Mouse (Mus musculus) hindbrain, embryonic 10.5 days (tissue): Measurements from ENCODE around the gene Tat. TPM values are rescaled to one million over a fixed set of nuclear protein-coding genes. Genes with fewer than 3 reads are reported as not detected.

Experiments used
- DNase-seq: peaks from one replicate; pipeline ENCODE4 v3.0.0-alpha.2; 2017; ENCODE audit warnings: low spot score
- H3K27ac ChIP-seq: fragments of 300-500 bp; sonication (generic); 2 replicates; pipeline ENCODE4 v1.5.1; 2016; ENCODE audit warnings: mild to moderate bottlenecking, moderate library complexity
- H3K27me3 ChIP-seq: fragments of 300-500 bp; sonication (generic); 2 replicates; pipeline ENCODE4 v1.6.1; 2016; ENCODE audit warnings: mild to moderate bottlenecking; ENCODE audit not compliant: poor library complexity, insufficient read depth, severe bottlenecking
- H3K36me3 ChIP-seq: fragments of 300-500 bp; sonication (generic); 2 replicates; pipeline ENCODE4 v1.6.1; 2016; ENCODE audit warnings: mild to moderate bottlenecking, moderate library complexity
- H3K4me1 ChIP-seq: fragments of 300-500 bp; sonication (generic); replicated peaks from 2 replicates; pipeline ENCODE4 v1.6.1; 2016; ENCODE audit warnings: mild to moderate bottlenecking
- H3K4me3 ChIP-seq: fragments of 300-500 bp; sonication (generic); 2 replicates; pipeline ENCODE4 v1.5.1; 2016; ENCODE audit warnings: mild to moderate bottlenecking, moderate library complexity
- H3K9me3 ChIP-seq: fragments of 300-500 bp; sonication (generic); 2 replicates; pipeline ENCODE4 v1.6.1; 2016; ENCODE audit warnings: mild to moderate bottlenecking, moderate library complexity
- WGBS: fragments of 180-500 bp; shearing (Covaris S2); methylation state at CpG from one replicate; pipeline ENCODE4 v1.1.7; 2016; 5-methylcytosine and 5-hydroxymethylcytosine counted together
- polyA plus RNA-seq: library from polyadenylated mRNA; unstranded; fragments of >200 nt; fragmentation: Nextera tagmentation; extraction: Ambion mirVana; gene quantifications from 2 replicates; pipeline ENCODE4 v1.2.1, GENCODE M21; 2016

Tat gene
- polyA plus RNA-seq, result not detected in 2 replicates

- 84% methylated on average over 8 of the region's 8 CpGs for WGBS
- Histone ChIP-seq H3K4me1 (no peaks in the 10 kb centered on the region), H3K27ac (no peak within 1 kb of the TSS), H3K36me3 (no peaks in the 10 kb centered on the region), H3K27me3 (no peaks in the 10 kb centered on the region), H3K4me3 (no peak within 1 kb of the TSS), H3K9me3 (no peaks in the 10 kb centered on the region)
- no peak for DNase-seq
Observed at GRCm38 (mm10) chr8:109990224-109990623, at the start of gene Tat. Tat (plus strand) TSS chr8:109990437.

GRCm38 (mm10) chr8:109941606-109942360 lies 48.5 kb upstream of the Tat start:
- Histone ChIP-seq H3K27ac (no peak overlapping the region), H3K4me1 (0 out of 2 replicates have a peak, but pooled peaks cover 7% of the 10 kb centered on the region), H3K4me3 (no peak overlapping the region), H3K27me3 (0 out of 2 replicates have a peak, but pooled peaks cover under 1% of the 10 kb centered on the region), H3K36me3 (peaks cover 64% of the 10 kb centered on the region), H3K9me3 (no peaks in the 10 kb centered on the region)
- DNase-seq, result no peak
- WGBS, result 92% methylated on average over 2 of the region's 2 CpGs

- Histone ChIP-seq H3K36me3 (peaks cover 38% of the 10 kb centered on the region), H3K9me3 (no peaks in the 10 kb centered on the region), H3K4me1 (peaks cover 22% of the 10 kb centered on the region), H3K27me3 (peaks cover 30% of the 10 kb centered on the region), H3K27ac (no peak overlapping the region), H3K4me3 (no peak overlapping the region)
- no peak for DNase-seq
- WGBS, result 64% methylated on average over 9 of the region's 9 CpGs
Observed at GRCm38 (mm10) chr8:109945153-109945632, 45.0 kb upstream of the Tat start.

- peaks cover 33% of the 10 kb centered on the region for H3K36me3 ChIP-seq
- peaks cover 35% of the 10 kb centered on the region for H3K27me3 ChIP-seq
- DNase-seq, result no peak
- WGBS, result 86% methylated on average over 7 of the region's 7 CpGs
- no peak overlapping the region for H3K27ac ChIP-seq
- H3K9me3 ChIP-seq, result no peaks in the 10 kb centered on the region
- H3K4me1 ChIP-seq, result peaks cover 23% of the 10 kb centered on the region
- no peak overlapping the region for H3K4me3 ChIP-seq
Observed at GRCm38 (mm10) chr8:109945694-109946093, 44.5 kb upstream of the Tat start.

GRCm38 (mm10) chr8:109946272-109946671 lies 44.0 kb upstream of the Tat start:
- no peak overlapping the region for H3K4me3 ChIP-seq
- WGBS, result 88% methylated on average over 7 of the region's 7 CpGs
- no peak for DNase-seq
- H3K27me3 ChIP-seq, result peaks cover 36% of the 10 kb centered on the region
- no peaks in the 10 kb centered on the region for H3K9me3 ChIP-seq
- H3K4me1 ChIP-seq, result peaks cover 29% of the 10 kb centered on the region
- peaks cover 27% of the 10 kb centered on the region for H3K36me3 ChIP-seq
- no peak overlapping the region for H3K27ac ChIP-seq

- Histone ChIP-seq H3K4me3 (peak overlapping the region; percentile 50), H3K27me3 (peaks cover 36% of the 10 kb centered on the region), H3K36me3 (peaks cover 17% of the 10 kb centered on the region), H3K4me1 (peaks cover 41% of the 10 kb centered on the region), H3K9me3 (no peaks in the 10 kb centered on the region), H3K27ac (peak overlapping the region; percentile 75)
- 2% methylated on average over 26 of the region's 26 CpGs for WGBS
- peak; percentile 58 for DNase-seq
Observed at GRCm38 (mm10) chr8:109947447-109948284, 42.6 kb upstream of the Tat start.

- Histone ChIP-seq H3K27me3 (peaks cover 40% of the 10 kb centered on the region), H3K4me3 (peak overlapping the region; percentile 50), H3K9me3 (no peaks in the 10 kb centered on the region), H3K36me3 (peaks cover 11% of the 10 kb centered on the region), H3K4me1 (peaks cover 41% of the 10 kb centered on the region), H3K27ac (peak overlapping the region; percentile 75)
- no peak for DNase-seq
- 6% methylated on average over 19 of the region's 19 CpGs for WGBS
Observed at GRCm38 (mm10) chr8:109948285-109948564, 42.0 kb upstream of the Tat start.

- peaks cover 54% of the 10 kb centered on the region for H3K4me1 ChIP-seq
- 78% methylated on average over 7 of the region's 7 CpGs for WGBS
- H3K36me3 ChIP-seq, result no peaks in the 10 kb centered on the region
- H3K27me3 ChIP-seq, result peaks cover 39% of the 10 kb centered on the region
- no peaks in the 10 kb centered on the region for H3K9me3 ChIP-seq
- no peak for DNase-seq
- no peak overlapping the region for H3K4me3 ChIP-seq
- no peak overlapping the region for H3K27ac ChIP-seq
Observed at GRCm38 (mm10) chr8:109952171-109952570, 38.1 kb upstream of the Tat start.

- Histone ChIP-seq H3K27ac (peak overlapping the region; percentile 40; the same call in 1 of the 2 replicates), H3K4me3 (no peak overlapping the region), H3K9me3 (no peaks in the 10 kb centered on the region), H3K36me3 (no peaks in the 10 kb centered on the region), H3K27me3 (peaks cover 34% of the 10 kb centered on the region), H3K4me1 (peaks cover 54% of the 10 kb centered on the region)
- 45% methylated on average over 13 of the region's 13 CpGs for WGBS
- peak; percentile 70 for DNase-seq
Observed at GRCm38 (mm10) chr8:109954486-109954948, 35.7 kb upstream of the Tat start.

GRCm38 (mm10) chr8:109957167-109958028 lies 32.8 kb upstream of the Tat start:
- H3K27ac ChIP-seq, result peak overlapping the region; percentile 78

GRCm38 (mm10) chr8:109958036-109958655 lies 32.1 kb upstream of the Tat start:
- Histone ChIP-seq H3K27me3 (peaks cover 54% of the 10 kb centered on the region), H3K9me3 (no peaks in the 10 kb centered on the region), H3K27ac (no peak overlapping the region), H3K4me1 (peaks cover 53% of the 10 kb centered on the region), H3K4me3 (no peak overlapping the region), H3K36me3 (no peaks in the 10 kb centered on the region)
- WGBS, result 35% methylated on average over 12 of the region's 12 CpGs
- DNase-seq, result no peak

More at GRCm38 (mm10) chr8:109957167-109958028, 32.8 kb upstream of the Tat start:
- Histone ChIP-seq H3K4me1 (peaks cover 54% of the 10 kb centered on the region), H3K4me3 (peak overlapping the region; percentile 33), H3K27me3 (peaks cover 50% of the 10 kb centered on the region), H3K36me3 (no peaks in the 10 kb centered on the region), H3K9me3 (no peaks in the 10 kb centered on the region)
- DNase-seq, result peak; percentile 46
- 8% methylated on average over 16 of the region's 16 CpGs for WGBS

- Histone ChIP-seq H3K27ac (no peak overlapping the region), H3K9me3 (no peaks in the 10 kb centered on the region), H3K36me3 (no peaks in the 10 kb centered on the region), H3K4me3 (no peak overlapping the region), H3K27me3 (peaks cover 58% of the 10 kb centered on the region), H3K4me1 (peaks cover 51% of the 10 kb centered on the region)
- DNase-seq, result no peak
- 84% methylated on average over 4 of the region's 4 CpGs for WGBS
Observed at GRCm38 (mm10) chr8:109959112-109959511, 31.1 kb upstream of the Tat start.
